Mouse (Mus musculus) thymus, adult 2 months (tissue): ENCODE data around the gene Atp6v0c.

ENCODE experiments used
- CTCF ChIP-seq: fragments of 200-500 bp; IDR thresholded peaks from 2 replicates; pipeline ENCODE4 v1.5.1; 2012; ENCODE audit warnings: mild to moderate bottlenecking, control low read depth, low read length, moderate library complexity, borderline replicate concordance; ENCODE audit not compliant: control insufficient read depth, poor library complexity, insufficient read depth; ENCODE audit errors: extremely low read depth
- POLR2A ChIP-seq: fragments of 200-500 bp; IDR thresholded peaks from 2 replicates; pipeline ENCODE4 v1.6.1; 2012; ENCODE audit warnings: mild to moderate bottlenecking, low read length, control low read depth, moderate library complexity; ENCODE audit not compliant: control insufficient read depth, poor library complexity, insufficient read depth; ENCODE audit errors: extremely low read depth

DNA sequence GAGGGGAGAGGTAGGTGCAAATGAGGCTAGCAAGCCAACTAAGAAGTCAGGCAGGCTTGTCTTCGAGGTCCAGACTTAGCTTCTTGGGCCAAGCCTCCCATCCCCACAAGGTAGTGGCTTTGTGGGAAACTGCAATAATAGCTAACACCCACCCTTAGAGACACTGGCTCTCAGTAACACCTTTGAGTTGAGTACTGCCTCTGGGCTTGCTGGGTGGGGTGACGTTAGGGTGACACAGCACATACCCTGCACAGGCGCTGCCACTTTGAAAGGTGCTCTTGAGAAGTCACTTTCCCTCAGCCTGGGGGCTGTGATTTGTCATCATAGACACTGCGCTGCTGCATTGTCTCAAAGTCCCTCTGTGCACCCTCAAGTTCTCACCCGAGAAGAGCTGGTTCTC lies 24.3 kb upstream of the Atp6v0c start:
- no peak for TF ChIP-seq CTCF
- no peak for TF ChIP-seq POLR2A
